Mouse (Mus musculus) midbrain, postnatal 0 days (tissue): ENCODE data around the gene Tcaf2. TPM values are rescaled to one million over a fixed set of nuclear protein-coding genes. Genes with fewer than 3 reads are reported as not detected.

Experiments used
- ATAC-seq: fragments of 200-750 bp; cut with Nextera tagmentation; 2 replicates; pipeline ENCODE4 v1.8.0; 2017; ENCODE audit warnings: moderate number of reproducible peaks, mild to moderate bottlenecking, moderate TSS enrichment, moderate library complexity; ENCODE audit not compliant: low FRiP score
- DNase-seq: peaks from one replicate; pipeline ENCODE4 v3.0.0-alpha.2; 2015; ENCODE audit warnings: low spot score
- H3K27ac ChIP-seq: fragments of 300-500 bp; sonication (generic); 2 replicates; pipeline ENCODE4 v1.5.1; 2014; ENCODE audit warnings: low read depth, mild to moderate bottlenecking, low read length, mixed read lengths
- H3K27me3 ChIP-seq: fragments of 300-500 bp; sonication (generic); 2 replicates; pipeline ENCODE4 v1.6.1; 2014; ENCODE audit warnings: low read length, control low read depth, mixed read lengths; ENCODE audit not compliant: insufficient read depth
- H3K36me3 ChIP-seq: fragments of 300-500 bp; sonication (generic); 2 replicates; pipeline ENCODE4 v1.6.1; 2014; ENCODE audit warnings: low read length, control low read depth, mixed read lengths; ENCODE audit not compliant: insufficient read depth
- H3K4me1 ChIP-seq: fragments of 300-500 bp; sonication (generic); 2 replicates; pipeline ENCODE4 v1.6.1; 2014; ENCODE audit warnings: mild to moderate bottlenecking, control low read depth, antibody characterized with exemption, low read length, mixed read lengths; ENCODE audit not compliant: insufficient read depth
- H3K4me2 ChIP-seq: fragments of 300-500 bp; sonication (generic); 2 replicates; pipeline ENCODE4 v1.6.1; 2014; ENCODE audit warnings: low read depth, mild to moderate bottlenecking, low read length, mixed read lengths; ENCODE audit not compliant: poor library complexity, severe bottlenecking
- H3K4me3 ChIP-seq: fragments of 300-500 bp; sonication (generic); 2 replicates; pipeline ENCODE4 v1.5.1; 2014; ENCODE audit warnings: low read depth, mild to moderate bottlenecking, low read length, moderate library complexity
- H3K9ac ChIP-seq: fragments of 300-500 bp; sonication (generic); replicated peaks from 2 replicates; pipeline ENCODE4 v1.6.1; 2014; ENCODE audit warnings: mild to moderate bottlenecking, low read length, moderate library complexity, mixed read lengths; ENCODE audit not compliant: poor library complexity, severe bottlenecking
- H3K9me3 ChIP-seq: fragments of 300-500 bp; sonication (generic); 2 replicates; pipeline ENCODE4 v1.6.1; 2016; ENCODE audit warnings: low read length, control low read depth
- CTCF ChIP-seq: IDR thresholded peaks from 2 replicates; pipeline ENCODE4 v1.5.1; 2016; ENCODE audit warnings: antibody characterized with exemption, mild to moderate bottlenecking
- WGBS: fragments of 180-500 bp; shearing (Covaris S2); extraction: QIAGEN DNeasy Blood & Tissue Kit; methylation state at CpG from one replicate; pipeline ENCODE4 v1.1.7; 2014; 5-methylcytosine and 5-hydroxymethylcytosine counted together
- polyA plus RNA-seq: library from polyadenylated mRNA; unstranded; fragments of >200 nt; fragmentation: Nextera tagmentation; extraction: Ambion mirVana; gene quantifications from 2 replicates; pipeline ENCODE4 v1.2.1, GENCODE M21; 2015
- total RNA-seq: library from RNA; depleted of rRNA; stranded (reverse); fragments of >200 nt; gene quantifications from 2 replicates; pipeline ENCODE4 v1.2.3, GENCODE M21; 2014; rRNA removed

The Tcaf2 gene
- total and polyA plus RNA-seq, 2 experiments from 2014 or later = 1.5 to 4.7 TPM

DNA sequence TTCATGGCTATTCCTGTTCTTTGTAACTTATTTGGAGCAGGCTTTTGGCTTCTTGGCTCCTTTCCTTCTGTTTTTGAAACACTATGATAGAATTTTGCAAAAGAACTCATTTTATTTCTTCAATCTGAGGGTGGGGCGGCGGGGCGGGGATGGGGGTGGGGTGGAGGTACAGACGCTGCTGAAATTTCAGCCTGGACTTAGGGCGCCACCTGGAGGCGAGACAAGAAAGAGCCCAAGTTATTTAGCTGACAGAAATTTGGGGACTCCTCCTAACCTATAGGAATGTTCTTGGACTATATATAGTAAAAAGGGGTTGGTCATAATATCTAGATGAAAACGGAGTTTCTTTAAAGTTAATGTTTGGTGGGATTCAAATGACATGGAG lies 61.6 kb downstream of the Tcaf2 start:
- Histone ChIP-seq H3K4me1 (no peaks in the 10 kb centered on the region), H3K27ac (no peak overlapping the region), H3K4me3 (no peak overlapping the region), H3K27me3 (no peaks in the 10 kb centered on the region), H3K36me3 (no peaks in the 10 kb centered on the region), H3K9me3 (no peaks in the 10 kb centered on the region), H3K4me2 (no peak overlapping the region), H3K9ac (no peak overlapping the region)
- peak; percentile 67 for TF ChIP-seq CTCF
- WGBS = under 1% methylated on average over 7 of the region's 7 CpGs
- peak; percentile 42 for DNase-seq
- no peak for ATAC-seq

DNA sequence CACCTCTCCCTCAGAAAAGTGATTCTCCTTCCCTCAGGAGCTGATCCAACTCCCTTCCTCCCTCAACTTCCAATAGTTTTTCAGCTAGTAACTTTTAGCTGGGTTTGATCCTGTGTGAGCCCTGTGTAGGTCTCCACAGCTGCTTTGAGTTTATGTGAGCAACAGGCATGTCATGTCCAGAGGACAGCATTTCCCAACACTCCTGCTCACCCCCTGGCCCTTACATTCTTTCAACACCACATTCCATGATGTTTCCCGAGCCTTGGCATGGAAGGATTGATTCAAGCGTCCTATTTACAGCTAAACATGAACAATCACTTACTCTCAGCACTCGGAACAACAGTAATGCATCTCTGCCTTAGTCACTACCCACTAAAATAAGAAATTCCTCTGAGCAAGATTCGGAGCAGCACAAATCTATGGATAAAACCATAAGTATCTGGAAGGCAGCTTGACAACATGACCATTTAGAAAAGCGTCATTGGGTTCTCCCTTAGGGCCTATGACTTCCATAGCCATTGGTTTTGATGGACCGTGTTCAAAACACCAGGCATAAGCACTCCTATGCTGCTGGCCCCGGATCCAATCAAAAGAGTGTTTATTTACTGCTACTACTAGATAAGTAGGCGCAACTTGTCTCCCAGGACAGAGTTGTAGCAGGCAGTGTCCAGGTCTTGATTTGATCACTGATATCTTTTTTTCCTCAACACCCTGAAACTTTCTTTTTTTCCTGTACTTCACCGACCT lies 62.1 kb downstream of the Tcaf2 start:
- Histone ChIP-seq H3K27me3 (no peaks in the 10 kb centered on the region), H3K4me3 (no peak overlapping the region), H3K4me2 (no peak overlapping the region), H3K4me1 (no peaks in the 10 kb centered on the region), H3K9ac (no peak overlapping the region), H3K27ac (no peak overlapping the region), H3K36me3 (no peaks in the 10 kb centered on the region), H3K9me3 (no peaks in the 10 kb centered on the region)
- DNase-seq (no peak), ATAC-seq (no peak)
- TF ChIP-seq CTCF = no peak
- 69% methylated on average over 9 of the region's 9 CpGs for WGBS

DNA sequence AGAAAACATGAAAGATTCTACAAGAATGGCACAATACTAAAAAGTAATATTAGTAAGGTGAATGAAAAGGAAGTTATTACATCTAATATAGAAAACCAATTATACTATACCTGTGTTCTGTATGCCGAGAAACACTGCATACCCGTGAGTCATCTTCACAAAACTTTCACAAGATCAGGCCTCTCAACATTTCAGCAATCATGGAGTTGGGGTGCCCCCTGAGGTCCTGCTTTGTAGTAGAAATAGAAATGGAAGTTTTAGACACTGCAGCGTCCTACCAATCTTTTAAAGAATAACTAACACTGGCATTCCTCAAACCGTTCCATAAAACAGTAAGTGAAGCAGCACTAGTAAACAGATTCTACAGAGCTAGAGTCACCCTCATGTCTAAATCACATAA lies 66.4 kb downstream of the Tcaf2 start:
- DNase-seq (no peak), ATAC-seq (no peak)
- H3K4me2 ChIP-seq = no peak overlapping the region
- H3K4me1 ChIP-seq = no peaks in the 10 kb centered on the region
- no peak overlapping the region for H3K4me3 ChIP-seq
- H3K9me3 ChIP-seq = no peaks in the 10 kb centered on the region
- TF ChIP-seq CTCF = peak; percentile 22
- no peaks in the 10 kb centered on the region for H3K36me3 ChIP-seq
- H3K27me3 ChIP-seq = no peaks in the 10 kb centered on the region
- whole genome bisulfite sequencing = 80% methylated on average over 4 of the region's 4 CpGs
- no peak overlapping the region for H3K27ac ChIP-seq
- no peak overlapping the region for H3K9ac ChIP-seq

DNA sequence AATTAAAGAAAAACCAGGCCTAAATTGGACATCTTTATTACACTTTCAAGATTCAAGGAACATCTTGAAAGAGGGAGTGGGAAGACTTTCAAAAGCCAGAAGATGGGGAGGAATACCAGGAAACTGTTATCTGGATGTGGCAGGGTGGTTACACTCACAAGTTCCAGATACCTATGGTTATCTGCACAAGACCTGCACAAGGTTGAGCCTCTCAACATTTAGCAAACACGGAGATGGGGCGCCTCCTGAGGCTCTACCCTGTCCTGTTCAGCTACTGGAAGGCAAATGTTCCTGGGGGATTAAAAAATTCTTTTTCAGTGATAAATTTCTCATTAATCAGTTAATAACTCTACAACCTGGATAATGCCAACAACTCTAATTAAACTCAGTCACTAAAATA lies 67.6 kb downstream of the Tcaf2 start:
- 96% methylated on average over 2 of the region's 2 CpGs for WGBS
- Histone ChIP-seq H3K4me3 (no peak overlapping the region), H3K9ac (no peak overlapping the region), H3K27me3 (no peaks in the 10 kb centered on the region), H3K36me3 (no peaks in the 10 kb centered on the region), H3K4me1 (no peaks in the 10 kb centered on the region), H3K27ac (no peak overlapping the region), H3K9me3 (no peaks in the 10 kb centered on the region), H3K4me2 (no peak overlapping the region)
- ATAC-seq (no peak), DNase-seq (no peak)
- no peak for TF ChIP-seq CTCF

Other genes with a start within 250 kb of the Tcaf2 start
- gene Tas2r143, start 245.0 kb downstream of the Tcaf2 start, total RNA-seq = not detected in 2 replicates
- not detected in 2 replicates for gene Tas2r143, start 245.0 kb downstream of the Tcaf2 start, polyA plus RNA-seq
- gene Tas2r135, start 239.8 kb downstream of the Tcaf2 start, total RNA-seq = not detected in 2 replicates
- gene Tas2r135, start 239.8 kb downstream of the Tcaf2 start, polyA plus RNA-seq = not detected in 2 replicates
- gene Tas2r126, start 210.7 kb downstream of the Tcaf2 start, total RNA-seq = not detected in 2 replicates
- gene Tas2r126, start 210.7 kb downstream of the Tcaf2 start, polyA plus RNA-seq = not detected in 2 replicates
- gene Olfr458, start 180.1 kb downstream of the Tcaf2 start, total RNA-seq = not detected in 2 replicates
- not detected in 2 replicates for gene Olfr458, start 180.1 kb downstream of the Tcaf2 start, polyA plus RNA-seq
- gene Olfr457, start 168.9 kb downstream of the Tcaf2 start, total RNA-seq = not detected in 2 replicates
- not detected in 2 replicates for gene Olfr457, start 168.9 kb downstream of the Tcaf2 start, polyA plus RNA-seq
- gene Olfr456, start 158.0 kb downstream of the Tcaf2 start, total RNA-seq = not detected in 2 replicates
- gene Olfr456, start 158.0 kb downstream of the Tcaf2 start, polyA plus RNA-seq = not detected in 2 replicates
- not detected in 2 replicates for gene Olfr455, start 97.7 kb downstream of the Tcaf2 start, total RNA-seq
- not detected in 2 replicates for gene Olfr455, start 97.7 kb downstream of the Tcaf2 start, polyA plus RNA-seq
- not detected in 2 replicates for gene Tcaf3, start 47.6 kb downstream of the Tcaf2 start, total RNA-seq
- not detected in 2 replicates for gene Tcaf3, start 47.6 kb downstream of the Tcaf2 start, polyA plus RNA-seq
- 306 and 314 TPM in 2 replicates for gene Tcaf1, start 64.8 kb upstream of the Tcaf2 start, total RNA-seq
- 195 and 199 TPM in 2 replicates for gene Tcaf1, start 64.8 kb upstream of the Tcaf2 start, polyA plus RNA-seq
- not detected in 2 replicates for gene Olfr453, start 94.1 kb upstream of the Tcaf2 start, total RNA-seq
- gene Olfr453, start 94.1 kb upstream of the Tcaf2 start, polyA plus RNA-seq = not detected in 2 replicates
- not detected in 2 replicates for gene Olfr38, start 111.2 kb upstream of the Tcaf2 start, total RNA-seq
- gene Olfr38, start 111.2 kb upstream of the Tcaf2 start, polyA plus RNA-seq = not detected in 2 replicates
- gene Olfr452, start 139.8 kb upstream of the Tcaf2 start, total RNA-seq = not detected in 2 replicates
- gene Olfr452, start 139.8 kb upstream of the Tcaf2 start, polyA plus RNA-seq = not detected in 2 replicates
- not detected in 2 replicates for gene Olfr450, start 166.7 kb upstream of the Tcaf2 start, total RNA-seq
- not detected in 2 replicates for gene Olfr450, start 166.7 kb upstream of the Tcaf2 start, polyA plus RNA-seq
- gene Olfr449, start 189.1 kb upstream of the Tcaf2 start, total RNA-seq = not detected in 2 replicates
- not detected in 2 replicates for gene Olfr449, start 189.1 kb upstream of the Tcaf2 start, polyA plus RNA-seq
- gene Olfr448, start 245.2 kb upstream of the Tcaf2 start, total RNA-seq = not detected in 2 replicates
- gene Olfr448, start 245.2 kb upstream of the Tcaf2 start, polyA plus RNA-seq = not detected in 2 replicates